Mouse (Mus musculus) left cerebral cortex, adult 11 months (tissue): Measurements from ENCODE around the gene Senp5.
A peak's percentile ranks its signal among the peaks of the same experiment; 100 is the strongest.
"Not testable (repeated sequence)": the region's sequence is repeated elsewhere in the genome, so short reads cannot be mapped to it uniquely, and the experiment has no call there.

Experiments used
- DNase-seq: peaks from one replicate; pipeline ENCODE4 v3.0.0; 2022; ENCODE audit warnings: low spot score

The Senp5 gene

GRCm38 (mm10) chr16:32002509-32003477 is at the start of gene Senp5:
Gene Senp5 (minus strand): TSS chr16:32003287.
- DNase-seq = peak; percentile 84

DNA sequence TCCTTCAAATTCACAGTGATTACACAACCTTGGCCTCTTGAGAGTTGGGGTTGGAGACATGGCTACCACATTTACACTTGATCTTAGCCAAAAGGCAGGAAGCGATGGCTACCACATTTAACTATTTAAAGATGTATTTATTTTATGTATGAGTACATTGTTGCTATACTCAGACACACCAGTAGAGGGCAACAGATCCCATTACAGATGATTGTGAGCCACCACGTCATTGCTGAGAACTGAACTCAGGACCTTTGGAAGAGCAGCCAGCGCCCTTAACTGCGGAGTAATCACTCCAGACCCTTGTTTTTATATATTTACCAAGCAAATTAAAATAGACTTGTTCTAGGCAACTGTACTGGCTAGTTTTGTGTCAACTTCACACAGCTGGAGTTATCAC is 39.3 kb upstream of the Senp5 start:
- DNase-seq = no peak

- DNase-seq = no peak
Measured at GRCm38 (mm10) chr16:32019678-32020077, 16.6 kb upstream of the Senp5 start.

- DNase-seq = no peak
Measured at GRCm38 (mm10) chr16:32010330-32010729, 7.2 kb upstream of the Senp5 start.

DNA sequence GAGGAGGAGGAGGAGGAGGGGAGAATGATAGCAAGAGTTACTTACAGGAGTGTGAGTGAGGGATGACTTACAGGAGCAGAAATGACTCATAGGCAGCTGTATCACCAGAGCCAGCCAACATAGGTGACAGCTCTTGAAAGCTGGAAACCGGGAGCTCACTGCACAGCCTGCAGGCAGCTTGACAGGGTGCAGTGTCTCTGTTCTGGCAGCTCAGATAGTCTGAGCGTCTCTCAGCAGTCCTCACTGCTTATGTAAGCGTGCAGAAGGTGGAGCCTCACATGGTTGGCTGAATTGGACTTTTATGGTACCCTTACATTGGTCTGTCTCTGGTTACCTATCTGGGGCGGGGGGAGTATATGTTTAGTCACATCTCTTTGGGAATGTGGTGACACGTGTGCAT is 6.8 kb upstream of the Senp5 start:
- DNase-seq = peak; percentile 21

GRCm38 (mm10) chr16:32008529-32009293 is 5.6 kb upstream of the Senp5 start:
- DNase-seq = no peak

- no peak for DNase-seq
Measured at GRCm38 (mm10) chr16:32004731-32005130, 1.6 kb upstream of the Senp5 start.

GRCm38 (mm10) chr16:31996371-31996770 is 6.7 kb downstream of the Senp5 start:
- no peak for DNase-seq

- no peak for DNase-seq
Measured at GRCm38 (mm10) chr16:31993946-31994345, 9.1 kb downstream of the Senp5 start.

- no peak for DNase-seq
Measured at GRCm38 (mm10) chr16:31993195-31993594, 9.9 kb downstream of the Senp5 start.

GRCm38 (mm10) chr16:31992039-31992438 is 11.0 kb downstream of the Senp5 start:
- DNase-seq = no peak

DNA sequence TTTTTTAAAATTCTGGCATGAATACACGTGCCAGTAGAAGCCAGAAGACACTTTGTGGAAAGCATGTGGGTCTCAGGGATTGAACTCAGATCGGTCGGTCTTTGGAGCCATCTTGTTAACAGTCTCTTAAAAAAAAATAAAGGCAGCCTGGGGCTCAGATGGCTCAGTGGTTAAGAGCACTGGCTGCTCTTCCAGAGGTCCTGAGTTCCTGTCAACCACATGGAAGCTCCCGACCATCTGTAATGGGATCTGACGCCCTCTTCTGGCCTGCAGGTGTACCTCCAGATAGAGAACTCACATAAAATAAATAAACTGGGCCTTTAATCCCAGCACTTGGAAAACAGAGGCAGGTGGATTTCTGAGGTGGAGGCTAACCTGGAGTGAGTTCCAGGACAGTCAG is 22.1 kb downstream of the Senp5 start:
- DNase-seq = no peak

DNA sequence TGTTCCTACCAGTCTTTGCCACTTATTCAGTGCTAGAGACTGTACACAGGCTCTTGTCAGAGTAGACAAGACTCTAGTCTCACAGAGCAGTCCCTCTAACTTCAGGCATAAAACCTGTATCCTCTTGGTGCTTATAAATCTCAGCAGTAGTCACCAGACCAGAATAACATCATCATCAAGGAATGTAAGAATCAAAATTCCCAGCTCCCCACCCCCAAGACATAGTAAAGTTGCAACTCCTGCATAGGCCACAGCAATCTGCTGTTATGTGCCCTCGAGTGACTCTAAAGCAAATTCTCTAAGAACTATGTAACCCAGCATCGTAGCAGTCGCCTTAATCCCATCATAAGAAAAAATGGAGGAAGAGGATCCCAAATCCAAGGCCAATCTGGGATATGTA is 23.6 kb downstream of the Senp5 start:
- no peak for DNase-seq

DNA sequence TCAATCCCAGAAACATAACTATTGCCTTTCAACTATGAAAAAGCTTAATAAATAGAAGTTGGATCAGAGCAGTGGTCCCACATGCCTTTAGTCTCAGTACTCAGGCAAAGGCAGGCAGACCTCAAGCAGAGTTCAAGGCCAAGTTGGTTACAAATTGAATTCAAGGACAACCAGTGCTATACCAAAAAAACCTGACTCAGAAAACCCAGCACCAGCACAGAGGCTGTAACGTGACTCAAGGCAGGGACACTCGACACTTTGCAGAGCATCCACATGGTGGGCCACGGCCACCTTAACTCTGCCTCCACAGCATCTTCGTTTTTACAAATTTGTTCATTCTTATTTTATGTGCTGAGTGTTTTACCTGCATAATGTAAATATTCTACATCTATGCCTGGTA is 27.8 kb downstream of the Senp5 start:
- DNase-seq = no peak

GRCm38 (mm10) chr16:31963224-31963623 is 39.9 kb downstream of the Senp5 start:
- DNase-seq = no peak

GRCm38 (mm10) chr16:31948345-31948774 is 54.7 kb downstream of the Senp5 start, which contains the start of the genes 0610012G03Rik and Ncbp2:
Gene 0610012G03Rik (minus strand): TSS chr16:31948494.
Gene Ncbp2 (plus strand): TSS chr16:31948513.
- DNase-seq = peak; percentile 92

- no peak for DNase-seq
Measured at GRCm38 (mm10) chr16:31947901-31948316, 55.2 kb downstream of the Senp5 start.

DNA sequence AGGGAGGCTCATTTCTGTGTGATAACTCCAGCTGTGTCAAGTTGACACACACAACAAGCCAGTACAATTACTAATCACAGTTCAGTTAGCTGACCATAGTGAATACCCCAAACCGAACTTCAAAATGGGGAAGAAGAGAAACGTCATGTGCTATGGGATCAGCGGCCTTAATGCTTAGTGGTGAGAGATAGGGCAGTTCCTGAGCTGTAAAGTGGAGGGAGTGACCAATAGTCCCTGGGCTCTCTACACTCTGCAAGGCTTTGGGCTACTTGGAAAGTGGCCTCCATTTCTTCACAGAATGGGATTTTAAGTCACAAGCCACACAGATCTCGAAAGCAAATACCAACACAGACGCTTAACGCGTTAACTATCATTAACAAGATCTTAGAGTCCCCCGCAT is 55.8 kb downstream of the Senp5 start:
- no peak for DNase-seq

DNA sequence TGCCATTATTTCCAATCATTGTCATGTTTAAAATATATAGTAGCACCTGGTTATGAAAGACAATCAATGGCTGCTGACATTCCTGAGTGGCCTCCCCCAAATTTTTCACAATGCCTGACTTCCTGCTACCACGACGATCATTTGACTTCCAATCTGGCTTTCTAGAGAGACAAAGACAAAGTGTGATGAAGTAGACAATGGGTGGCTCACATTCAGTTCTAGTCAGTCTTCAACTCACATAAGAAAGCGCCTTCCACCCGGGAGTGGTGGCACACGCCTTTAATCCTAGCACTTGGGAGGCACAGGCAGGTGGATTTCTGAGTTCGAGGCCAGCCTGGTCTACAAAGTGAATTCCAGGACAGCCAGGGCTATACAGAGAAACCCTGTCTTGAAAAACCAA is 57.1 kb downstream of the Senp5 start:
- DNase-seq = not testable (repeated sequence)

- no peak for DNase-seq
Measured at GRCm38 (mm10) chr16:31945372-31945771, 57.7 kb downstream of the Senp5 start.

DNA sequence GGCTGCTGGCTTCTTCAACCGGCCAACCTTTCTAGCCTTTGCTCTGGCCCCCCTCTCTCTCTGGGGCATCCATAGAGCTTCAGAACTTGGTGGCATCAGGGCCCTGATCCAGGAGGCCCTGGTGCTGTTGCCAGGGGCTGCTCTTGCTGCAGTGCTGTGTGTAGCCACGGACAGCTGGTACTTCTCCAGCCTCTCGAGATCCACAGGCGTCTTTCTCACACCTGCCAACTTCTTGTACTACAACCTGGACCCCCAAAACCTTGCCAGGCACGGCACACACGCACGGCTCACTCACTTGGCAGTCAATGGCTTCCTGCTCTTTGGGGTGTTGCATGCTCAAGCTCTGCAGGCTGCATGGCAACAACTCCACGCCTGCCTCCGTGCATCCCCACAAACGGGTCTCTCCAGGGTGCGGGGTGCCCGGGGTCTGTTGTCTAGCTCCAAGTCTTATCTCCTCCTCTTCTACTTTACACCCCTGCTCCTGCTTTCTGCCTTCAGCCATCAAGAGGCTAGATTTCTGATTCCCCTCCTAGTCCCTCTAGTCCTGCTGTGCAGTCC is 58.3 kb downstream of the Senp5 start:
- DNase-seq = no peak

DNA sequence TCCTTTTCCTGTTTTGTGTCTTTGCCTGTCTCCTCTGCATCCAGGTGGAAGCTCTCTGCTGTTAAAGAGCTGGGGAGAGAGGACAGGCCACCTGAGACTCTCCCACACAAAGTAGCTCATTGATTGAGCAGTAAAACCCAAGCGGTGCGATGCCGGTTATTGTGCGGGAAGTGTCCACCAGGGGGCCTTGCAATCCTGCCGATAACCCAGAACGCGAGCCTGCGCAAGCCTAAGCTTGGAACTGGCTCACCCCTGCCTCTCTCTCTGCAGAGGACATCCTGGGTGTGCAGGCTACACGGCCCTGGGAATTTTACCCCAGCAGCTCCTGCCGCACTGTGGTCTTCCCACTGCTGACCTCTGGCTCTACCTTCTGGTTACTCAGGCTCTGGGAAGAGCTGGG is 59.1 kb downstream of the Senp5 start:
- no peak for DNase-seq
